Mouse (Mus musculus) left cerebral cortex, adult 2 months (tissue): ENCODE data around the gene Acsbg2. TPM values are rescaled to one million over a fixed set of nuclear protein-coding genes. Genes with fewer than 3 reads are reported as not detected.
A peak's percentile ranks its signal among the peaks of the same experiment; 100 is the strongest.

ENCODE experiments used
- DNase-seq, 2 experiments: peaks; one replicate each; pipeline ENCODE4 v3.0.0; 2021 to 2022; ENCODE audit warnings: low spot score in 2 of 2, mixed read lengths in 1 of 2; ENCODE audit errors: extremely low spot score in 1 of 2
- H3K27ac ChIP-seq: fragments of 200-600 bp; 2 replicates; pipeline ENCODE4 v1.8.1; 2022
- H3K4me3 ChIP-seq: fragments of 200-600 bp; 2 replicates; pipeline ENCODE4 v1.8.1; 2022
- CTCF ChIP-seq: fragments of 200-600 bp; IDR thresholded peaks from 2 replicates; pipeline ENCODE4 v1.8.1; 2022; ENCODE audit warnings: antibody characterized with exemption, mild to moderate bottlenecking, moderate library complexity
- intact Hi-C: fragments of 180-260 bp; cut with DNase I; formaldehyde crosslinking; loops from one replicate; pipeline ENCODE4 v1.15.1; 2025
- total RNA-seq, 2 experiments: library from RNA; stranded (reverse); gene quantifications; 2 replicates each; pipeline ENCODE4 v1.2.3; 2021

Gene Acsbg2
- total RNA-seq, 2 experiments from 2014 or later: not detected

DNA sequence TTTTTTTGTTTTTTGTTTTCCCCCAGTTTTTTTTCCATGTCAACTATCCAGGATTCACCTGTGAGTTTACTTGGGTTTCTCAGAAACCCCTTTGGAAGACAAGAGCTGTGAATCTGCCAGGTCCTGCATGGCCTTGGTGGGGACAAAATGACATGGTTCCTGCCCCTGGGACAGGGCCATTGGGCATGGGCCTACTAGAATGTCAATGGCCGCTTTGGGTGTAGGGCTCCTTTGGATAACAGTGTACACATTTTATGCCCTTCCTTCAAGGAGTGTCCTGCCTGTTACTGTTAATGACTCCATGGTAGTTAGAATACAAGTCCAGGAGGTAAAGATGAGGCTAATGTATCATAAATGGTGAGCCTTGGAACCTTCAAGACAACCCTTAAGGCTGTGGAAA lies 41.3 kb downstream of the Acsbg2 start:
- Histone ChIP-seq H3K27ac (no peak overlapping the region), H3K4me3 (no peak overlapping the region)
- no peak for DNase-seq
- intact Hi-C loops: no loop called here
- no peak for TF ChIP-seq CTCF

DNA sequence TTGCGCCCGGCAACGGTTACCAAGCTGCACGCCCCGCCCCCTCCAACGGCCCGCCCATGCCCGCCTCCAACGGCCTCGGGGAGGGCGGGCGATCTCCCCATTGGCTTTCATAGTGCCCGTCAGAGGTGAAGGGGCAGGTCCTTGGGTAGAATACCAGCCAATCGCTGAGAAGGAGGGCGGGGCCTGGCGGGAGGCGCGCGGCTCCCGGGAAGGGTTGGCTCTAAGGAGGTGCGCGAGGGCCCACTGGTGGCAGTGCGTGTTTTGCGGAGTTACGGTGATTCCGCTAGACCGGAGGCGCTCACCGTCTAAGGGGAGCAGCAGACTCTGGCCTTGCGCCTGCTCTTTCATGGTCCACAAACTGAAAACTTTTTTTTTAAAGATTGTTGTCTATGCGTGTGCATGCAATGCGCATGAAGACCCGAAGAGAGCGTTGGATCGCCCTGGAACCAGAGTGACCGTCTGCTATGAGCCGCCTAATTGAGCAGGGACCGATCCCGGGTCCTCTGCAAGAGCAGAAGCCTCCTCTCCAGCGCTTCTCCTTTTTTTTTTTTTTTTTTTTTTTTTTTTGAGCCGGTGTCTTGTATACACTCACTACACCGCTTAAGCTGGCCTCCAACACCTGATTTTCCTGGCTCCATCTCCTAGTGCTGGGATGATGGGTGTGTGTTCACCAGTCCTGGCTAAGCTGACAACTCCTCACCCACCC lies 43.0 kb downstream of the Acsbg2 start:
- intact Hi-C loops: no loop called here
- peak; percentile 97 to 99 for DNase-seq
- peak overlapping the region; percentile 32 for H3K4me3 ChIP-seq
- no peak overlapping the region for H3K27ac ChIP-seq
- TF ChIP-seq CTCF: peak; percentile 57

DNA sequence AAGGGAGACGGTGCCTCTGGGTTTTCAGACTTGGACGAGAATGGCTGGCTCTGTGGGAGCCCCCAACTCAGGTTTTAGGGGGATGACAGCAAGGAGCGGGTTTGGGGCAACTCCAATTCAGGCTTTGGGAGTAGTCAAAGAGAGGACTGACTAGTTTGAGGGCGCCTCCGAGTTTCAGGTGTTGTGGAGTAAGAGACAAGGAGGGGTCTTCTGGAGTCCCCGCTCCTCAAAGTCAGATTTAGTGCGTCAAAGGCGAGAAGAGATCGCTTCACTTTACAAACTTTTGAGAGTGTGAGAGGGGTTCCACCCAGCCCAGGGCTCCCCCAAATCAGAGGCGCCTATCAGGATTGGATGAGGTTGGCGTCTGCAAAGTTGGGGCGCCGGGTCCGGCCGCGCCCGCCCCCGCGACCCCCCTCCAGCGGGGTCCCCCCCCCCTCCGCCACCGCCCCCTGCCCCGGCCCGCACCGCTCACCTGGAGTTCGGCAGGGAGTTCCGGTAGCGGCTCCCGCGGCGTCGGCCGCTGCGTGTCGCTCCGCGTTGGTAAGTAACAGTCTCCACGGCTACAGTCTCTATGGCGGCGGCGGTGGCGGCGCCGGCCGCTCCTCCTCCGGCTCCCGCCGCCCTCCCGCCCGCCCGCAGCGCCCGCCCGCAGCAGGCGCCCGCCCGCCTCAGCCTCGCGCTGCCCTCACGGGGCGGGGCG lies 43.7 kb downstream of the Acsbg2 start, which contains the start of gene Rfx2:
Gene Rfx2 (minus strand): TSS at position 603 of the 700 bp plus-strand sequence.
- intact Hi-C loops: no loop called here
- Histone ChIP-seq H3K27ac (no peak within 1 kb of the TSS), H3K4me3 (peak within 1 kb of the TSS; percentile 62)
- TF ChIP-seq CTCF: no peak
- no peak for DNase-seq

DNA sequence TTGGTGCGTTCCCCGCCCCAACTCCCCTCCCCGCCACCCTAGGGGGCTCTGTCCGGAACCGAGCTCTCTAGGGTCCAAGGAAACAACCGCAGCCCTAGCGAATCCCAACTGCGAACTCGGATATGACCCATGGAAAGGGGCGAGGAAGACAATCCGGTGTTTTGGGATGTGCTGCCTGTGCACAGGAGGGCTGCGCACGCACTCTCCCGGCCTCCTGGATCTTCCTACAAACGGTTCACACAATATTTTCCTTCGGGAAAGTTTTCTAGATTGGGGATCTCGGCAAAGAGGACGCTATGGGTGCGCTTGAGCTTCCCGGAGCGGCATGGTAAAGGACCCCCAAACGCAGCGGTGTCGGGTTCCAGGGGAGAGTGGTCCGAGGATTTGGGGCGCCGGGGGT lies 44.5 kb downstream of the Acsbg2 start:
- intact Hi-C loops: no loop called here
- Histone ChIP-seq H3K27ac (no peak overlapping the region), H3K4me3 (peak overlapping the region; percentile 62)
- no peak for TF ChIP-seq CTCF
- no peak for DNase-seq

DNA sequence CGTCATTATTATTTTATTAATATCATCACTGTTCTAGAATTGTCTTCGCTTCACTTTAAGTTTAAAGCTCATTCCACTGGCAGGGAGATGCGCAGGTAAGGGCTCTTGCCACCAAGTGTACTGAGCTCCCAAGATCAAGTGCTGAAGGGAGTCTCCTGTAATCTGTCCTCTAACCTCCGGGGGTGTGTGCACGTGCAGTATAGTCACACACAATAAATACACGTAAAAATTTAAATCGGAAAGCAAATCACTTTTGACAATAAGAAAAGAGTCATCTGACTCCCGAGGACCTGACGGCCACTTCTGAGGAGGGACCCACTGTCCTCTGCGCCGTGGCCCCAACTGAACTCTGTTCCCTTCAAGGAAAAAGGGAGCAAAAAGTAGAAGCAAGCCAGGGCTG lies 45.1 kb downstream of the Acsbg2 start:
- Histone ChIP-seq H3K27ac (no peak overlapping the region), H3K4me3 (no peak overlapping the region)
- TF ChIP-seq CTCF: no peak
- DNase-seq: no peak
- intact Hi-C loops: no loop called here

DNA sequence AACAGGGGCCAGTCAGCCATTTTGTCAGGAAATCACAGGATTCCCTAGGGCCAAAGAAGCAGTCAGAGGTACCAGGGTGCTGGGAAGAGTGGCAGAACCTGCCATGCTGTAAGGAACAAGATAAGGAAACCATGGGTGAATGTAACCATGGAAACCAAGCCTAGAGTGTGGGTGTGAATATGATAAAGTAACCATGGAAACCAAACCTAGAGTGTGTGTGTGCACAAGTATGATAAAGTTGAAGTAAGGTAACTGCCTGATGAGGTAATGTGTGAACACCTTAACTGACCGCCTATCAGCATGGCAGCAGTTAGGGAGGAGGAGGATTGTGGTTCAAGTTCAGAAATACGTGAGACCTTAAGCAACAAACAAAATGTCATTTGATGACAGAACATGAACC lies 47.5 kb downstream of the Acsbg2 start:
- TF ChIP-seq CTCF: no peak
- intact Hi-C loops: loop anchor here (1.0 kb wide), 1 partner anchor 11 kb away; no protein-coding TSS in a partner anchor
- Histone ChIP-seq H3K27ac (no peak overlapping the region), H3K4me3 (no peak overlapping the region)
- no peak for DNase-seq

DNA sequence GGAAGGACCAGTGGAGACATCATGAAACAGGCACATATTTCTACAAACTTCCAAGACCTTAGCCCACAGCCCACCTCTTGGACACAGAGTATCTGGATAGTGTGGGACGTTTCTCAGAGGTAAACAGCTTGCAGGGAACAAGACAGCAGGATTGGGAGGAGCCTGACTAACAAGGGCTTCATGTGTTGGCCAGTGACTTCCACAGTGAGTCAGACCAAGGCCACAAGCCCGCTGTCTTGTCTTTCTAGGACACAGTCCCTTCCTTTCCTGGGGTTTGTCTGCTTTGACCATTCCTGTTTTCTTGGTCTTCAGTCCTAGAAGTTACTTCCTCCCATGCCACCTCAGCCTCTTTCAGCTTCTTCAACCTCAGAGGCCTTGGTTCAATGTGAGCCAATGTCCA lies 50.9 kb downstream of the Acsbg2 start:
- intact Hi-C loops: no loop called here
- Histone ChIP-seq H3K4me3 (no peak overlapping the region), H3K27ac (no peak overlapping the region)
- DNase-seq: no peak
- TF ChIP-seq CTCF: no peak

DNA sequence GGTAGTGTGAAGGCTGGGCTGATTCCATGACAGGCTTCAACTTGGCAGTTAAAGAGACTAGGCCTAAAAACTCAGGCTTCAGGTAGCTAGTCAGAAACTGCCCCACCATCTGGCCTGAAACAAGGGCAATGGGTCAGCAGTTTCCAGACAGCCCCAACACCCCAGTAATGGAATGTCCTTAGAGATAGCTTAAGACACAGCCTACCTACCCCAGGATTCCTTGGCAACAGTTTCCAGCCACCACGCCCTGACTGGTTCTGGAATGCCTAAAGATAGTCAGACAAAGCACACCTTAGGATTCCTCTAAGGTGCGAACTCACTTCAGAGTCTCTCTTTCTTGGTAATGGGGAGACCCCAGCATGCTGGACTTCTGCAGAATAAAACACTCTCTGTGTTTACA lies 51.9 kb downstream of the Acsbg2 start:
- no peak for DNase-seq
- TF ChIP-seq CTCF: no peak
- intact Hi-C loops: no loop called here
- no peak overlapping the region for H3K27ac ChIP-seq
- H3K4me3 ChIP-seq: no peak overlapping the region

DNA sequence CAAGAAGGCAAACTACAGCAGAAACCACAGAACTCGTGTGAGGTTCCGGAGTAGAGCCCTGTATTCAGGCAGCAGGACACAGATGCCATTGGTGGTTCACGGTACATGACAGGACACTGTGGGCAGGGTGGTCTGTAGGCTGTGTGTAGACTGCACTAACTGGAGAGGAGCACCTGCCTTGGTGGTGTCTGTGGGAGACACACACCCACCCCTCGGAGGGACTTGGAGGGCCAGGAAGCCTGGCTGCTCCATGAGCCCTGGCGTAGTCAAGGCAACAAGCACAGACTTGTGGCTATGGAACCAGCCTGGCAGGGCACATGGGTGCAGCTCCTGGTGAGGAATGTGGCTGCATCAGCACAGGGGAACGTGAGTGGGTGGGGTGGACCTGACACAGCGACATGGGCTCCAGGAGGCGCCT lies 54.5 kb downstream of the Acsbg2 start:
- intact Hi-C loops: no loop called here
- peak overlapping the region; percentile 50 for H3K27ac ChIP-seq
- DNase-seq: no peak
- TF ChIP-seq CTCF: no peak
- no peak overlapping the region for H3K4me3 ChIP-seq

DNA sequence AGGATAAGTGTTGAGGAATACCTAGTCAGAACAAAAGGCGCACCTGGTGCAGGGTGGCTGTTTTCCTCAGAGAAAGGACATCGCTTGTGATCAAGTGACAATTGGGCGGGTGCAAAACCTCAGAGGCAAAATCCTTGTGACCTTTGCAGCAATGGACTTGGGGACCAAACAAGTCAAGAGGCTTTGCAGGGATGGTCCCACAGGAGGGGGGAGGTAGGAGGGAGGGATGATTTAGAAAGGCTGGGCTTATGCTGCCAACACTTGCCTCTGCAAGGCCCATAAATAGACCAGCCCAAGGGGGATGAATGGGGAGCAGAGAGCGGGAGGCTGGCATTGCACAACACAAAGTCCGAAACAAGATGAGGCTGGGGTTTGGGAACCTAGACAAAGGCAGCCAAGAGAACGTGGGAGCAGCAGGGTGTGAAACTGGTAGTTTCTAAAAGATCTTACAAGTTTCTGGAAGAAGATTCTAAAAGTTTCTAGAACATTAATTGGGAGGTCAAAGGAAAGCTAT lies 55.2 kb downstream of the Acsbg2 start:
- no peak overlapping the region for H3K4me3 ChIP-seq
- no peak for DNase-seq
- TF ChIP-seq CTCF: no peak
- H3K27ac ChIP-seq: no peak overlapping the region
- intact Hi-C loops: no loop called here

DNA sequence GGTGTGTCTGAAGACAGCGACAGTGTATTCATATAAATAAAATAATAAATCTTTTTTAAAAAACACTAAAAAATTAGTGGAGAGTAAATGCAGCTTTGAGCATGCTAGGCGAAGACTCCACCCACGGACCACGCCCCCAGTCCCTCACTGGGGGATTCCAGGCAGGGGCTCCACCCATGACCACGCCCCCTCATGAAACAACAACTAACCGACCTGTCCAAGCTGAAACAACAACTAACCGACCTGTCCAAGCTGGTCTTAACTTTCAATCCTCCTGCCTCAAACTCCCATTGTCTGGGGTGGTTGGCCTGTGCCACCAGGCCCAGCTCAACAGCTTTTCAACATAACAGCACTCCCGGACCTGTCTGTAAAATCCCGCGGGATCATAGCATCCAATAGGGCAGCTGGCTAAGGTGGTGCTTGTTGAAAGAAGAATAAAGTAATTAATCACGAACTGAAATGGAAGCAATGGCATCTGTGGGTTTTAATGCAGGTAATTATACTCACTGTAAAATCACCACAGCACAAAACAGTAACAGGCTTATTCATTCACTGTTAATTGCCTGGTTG lies 56.1 kb downstream of the Acsbg2 start:
- intact Hi-C loops: no loop called here
- H3K4me3 ChIP-seq: no peak overlapping the region
- DNase-seq: no peak
- H3K27ac ChIP-seq: no peak overlapping the region
- TF ChIP-seq CTCF: no peak

DNA sequence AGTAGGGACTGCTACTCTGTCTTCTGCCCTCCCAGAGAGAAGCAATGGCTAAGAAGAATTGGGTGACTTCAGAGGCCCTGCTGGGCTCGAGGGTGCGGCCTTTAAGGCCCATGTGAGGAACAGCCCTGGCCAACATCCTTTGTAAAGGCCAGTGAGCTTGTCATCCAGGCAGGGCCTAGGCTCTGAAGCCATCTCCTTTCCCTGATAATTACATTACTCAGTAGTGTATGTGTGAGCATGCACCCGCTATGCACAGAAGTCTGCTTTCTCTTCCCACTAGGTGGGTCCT lies 59.2 kb downstream of the Acsbg2 start:
- intact Hi-C loops: loop anchor here (1.0 kb wide), 1 partner anchor 12 kb away; no protein-coding TSS in a partner anchor
- no peak for TF ChIP-seq CTCF
- H3K27ac ChIP-seq: peak overlapping the region; percentile 34

More for the DNA sequence above, 59.2 kb downstream of the Acsbg2 start:
- DNase-seq: no peak
- H3K4me3 ChIP-seq: no peak overlapping the region
